Mouse (Mus musculus): ENCODE results near the gene Nrtn.

GRCm38 (mm10) chr17:56778779-56779362 lies 21.5 kb upstream of the Nrtn start:
- TF ChIP-seq POLR2A (IDR thresholded peaks at IDR 0.05; ENCODE audit: control insufficient read depth, low read depth, low read length) (peak; percentile 10; the same call in 1 of the 2 replicates), CTCF (IDR thresholded peaks at IDR 0.05; ENCODE audit: control insufficient read depth, insufficient read depth, insufficient replicate concordance, low read depth, low read length) (no peak)

Measured in testis, adult 2 months (tissue).